Mouse (Mus musculus): ENCODE measurements at regions not wholly inside any gene's neighbourhood (a gene's known extent, or its start where the extent isn't known, plus 50 kb on each side); places are given as distances from the start of the nearest gene placed in this dataset.

- Histone ChIP-seq H3K9me3 (replicated peaks; ENCODE audit: control insufficient read depth, low read length) (no peaks in the 10 kb centered on the region), H3K27me3 (ENCODE audit: control insufficient read depth, insufficient read depth, low read length) (no peaks in the 10 kb centered on the region), H3K9ac (ENCODE audit: low read depth, low read length) (no peak overlapping the region), H3K36me3 (ENCODE audit: control insufficient read depth, insufficient read depth, low read length) (no peaks in the 10 kb centered on the region), H3K4me3 (ENCODE audit: low read depth, low read length) (no peak overlapping the region), H3K27ac (ENCODE audit: low read depth, low read length) (no peak overlapping the region), H3K4me2 (no peak overlapping the region), H3K4me1 (ENCODE audit: control insufficient read depth, insufficient read depth, low read length) (no peaks in the 10 kb centered on the region)
- WGBS (ENCODE audit: insufficient replicate concordance), result 63% methylated on average over 8 of the region's 8 CpGs
- no peak; the same call in 1 of the 2 replicates for ATAC-seq (replicated peaks; ENCODE audit: insufficient number of reproducible peaks, low FRiP score, low TSS enrichment)
These were observed 58.5 kb upstream of the Adgre5 start for GRCm38 (mm10) chr8:83799607-83799950.

- Histone ChIP-seq H3K4me3 (ENCODE audit: low read depth, low read length) (no peak overlapping the region), H3K9me3 (replicated peaks; ENCODE audit: control insufficient read depth, low read length) (no peaks in the 10 kb centered on the region), H3K9ac (ENCODE audit: low read depth, low read length) (no peak overlapping the region), H3K27ac (ENCODE audit: low read depth, low read length) (no peak overlapping the region), H3K4me2 (no peak overlapping the region), H3K27me3 (ENCODE audit: control insufficient read depth, insufficient read depth, low read length) (no peaks in the 10 kb centered on the region), H3K36me3 (ENCODE audit: control insufficient read depth, insufficient read depth, low read length) (no peaks in the 10 kb centered on the region), H3K4me1 (ENCODE audit: control insufficient read depth, insufficient read depth, low read length) (no peaks in the 10 kb centered on the region)
- no peak for ATAC-seq (replicated peaks; ENCODE audit: insufficient number of reproducible peaks, low FRiP score, low TSS enrichment)
- WGBS (ENCODE audit: insufficient replicate concordance), result 75% methylated on average over 9 of the region's 9 CpGs
These were observed 57.9 kb upstream of the Adgre5 start for GRCm38 (mm10) chr8:83798881-83799606.

GRCm38 (mm10) chr8:83793491-83794238, 52.5 kb upstream of the Adgre5 start:
- Histone ChIP-seq H3K9me3 (replicated peaks; ENCODE audit: control insufficient read depth, low read length) (no peaks in the 10 kb centered on the region), H3K27ac (ENCODE audit: low read depth, low read length) (no peak overlapping the region), H3K4me2 (no peak overlapping the region), H3K36me3 (ENCODE audit: control insufficient read depth, insufficient read depth, low read length) (no peaks in the 10 kb centered on the region), H3K9ac (ENCODE audit: low read depth, low read length) (no peak overlapping the region), H3K27me3 (ENCODE audit: control insufficient read depth, insufficient read depth, low read length) (no peaks in the 10 kb centered on the region), H3K4me1 (ENCODE audit: control insufficient read depth, insufficient read depth, low read length) (no peaks in the 10 kb centered on the region), H3K4me3 (ENCODE audit: low read depth, low read length) (no peak overlapping the region)
- ATAC-seq (replicated peaks; ENCODE audit: insufficient number of reproducible peaks, low FRiP score, low TSS enrichment), result no peak
- WGBS (ENCODE audit: insufficient replicate concordance), result 72% methylated on average over 16 of the region's 16 CpGs

Measured in heart, embryonic 11.5 days (tissue).